Mouse (Mus musculus) spleen, postnatal 0 days (tissue): ENCODE data around the gene Camk2b. TPM values are rescaled to one million over a fixed set of nuclear protein-coding genes. Genes with fewer than 3 reads are reported as not detected.

Experiments used
- polyA plus RNA-seq: library from polyadenylated mRNA; unstranded; fragments of >200 nt; fragmentation: Nextera tagmentation; extraction: Ambion mirVana; gene quantifications from 2 replicates; pipeline ENCODE4 v1.2.1, GENCODE M21; 2015

Gene Camk2b
- 0.46 and 0.62 TPM in 2 replicates for polyA plus RNA-seq

GRCm38 (mm10) chr11:6066176-6066575 lies at the start of gene Camk2b:
TSS of gene Camk2b (minus strand) at chr11:6066362.

GRCm38 (mm10) chr11:5955546-5956276 lies 110.5 kb downstream of the Camk2b start, which contains the start of gene Ykt6:
TSS of gene Ykt6 (plus strand) at chr11:5955693.

GRCm38 (mm10) chr11:5949586-5950352 lies 116.4 kb downstream of the Camk2b start, which contains the start of gene Gck:
TSS of gene Gck (minus strand) at chr11:5950081.

Other genes starting within 250 kb of the Camk2b start
- 3.9 and 5.0 TPM in 2 replicates for gene Polm, start 228.3 kb downstream of the Camk2b start, polyA plus RNA-seq
- gene Aebp1, start 204.4 kb downstream of the Camk2b start, polyA plus RNA-seq = 18.8 and 26.0 TPM in 2 replicates
- gene Pold2, start 188.1 kb downstream of the Camk2b start, polyA plus RNA-seq = 72.8 and 83.6 TPM in 2 replicates
- 0.70 and 1.4 TPM in 2 replicates for gene Myl7, start 167.6 kb downstream of the Camk2b start, polyA plus RNA-seq
- 0.10 and 0.34 TPM in 2 replicates for gene Gck, start 116.3 kb downstream of the Camk2b start, polyA plus RNA-seq
- gene Ykt6, start 110.7 kb downstream of the Camk2b start, polyA plus RNA-seq = 22.9 and 24.9 TPM in 2 replicates
- 0.24 and 0.40 TPM in 2 replicates for gene A730071L15Rik, start 133.7 kb upstream of the Camk2b start, polyA plus RNA-seq
- 15.8 and 18.9 TPM in 2 replicates for gene Nudcd3, start 134.1 kb upstream of the Camk2b start, polyA plus RNA-seq
- not detected in 2 replicates for gene Npc1l1, start 163.8 kb upstream of the Camk2b start, polyA plus RNA-seq
- gene Ddx56, start 201.4 kb upstream of the Camk2b start, polyA plus RNA-seq = 46.5 and 49.6 TPM in 2 replicates
- 34.5 and 40.6 TPM in 2 replicates for gene Tmed4, start 208.5 kb upstream of the Camk2b start, polyA plus RNA-seq
- gene Ogdh, start 225.3 kb upstream of the Camk2b start, polyA plus RNA-seq = 61.0 and 61.5 TPM in 2 replicates